Mouse (Mus musculus) forebrain, embryonic 16.5 days (tissue): Measurements from ENCODE around the gene Fam129b. TPM values are rescaled to one million over a fixed set of nuclear protein-coding genes. Genes with fewer than 3 reads are reported as not detected.
"Not testable (repeated sequence)": the region's sequence is repeated elsewhere in the genome, so short reads cannot be mapped to it uniquely, and the experiment has no call there.

Source experiments
- ATAC-seq: fragments of 200-750 bp; cut with Nextera tagmentation; 2 replicates; pipeline ENCODE4 v1.8.0; 2017; ENCODE audit warnings: mild to moderate bottlenecking, moderate library complexity
- H3K27ac ChIP-seq: fragments of 300-500 bp; sonication (generic); 2 replicates; pipeline ENCODE4 v1.5.1; 2014; ENCODE audit warnings: low read length, control low read depth
- H3K27me3 ChIP-seq: fragments of 300-500 bp; sonication (generic); replicated peaks from 2 replicates; pipeline ENCODE4 v1.6.1; 2014; ENCODE audit warnings: low read length; ENCODE audit not compliant: control insufficient read depth, insufficient read depth
- H3K36me3 ChIP-seq: fragments of 300-500 bp; sonication (generic); 2 replicates; pipeline ENCODE4 v1.6.1; 2014; ENCODE audit not compliant: control insufficient read depth, insufficient read depth
- H3K4me1 ChIP-seq: fragments of 300-500 bp; sonication (generic); replicated peaks from 2 replicates; pipeline ENCODE4 v1.6.1; 2014; ENCODE audit warnings: low read length; ENCODE audit not compliant: control insufficient read depth, insufficient read depth
- H3K4me2 ChIP-seq: fragments of 300-500 bp; sonication (generic); 2 replicates; pipeline ENCODE4 v1.6.1; 2014; ENCODE audit warnings: mild to moderate bottlenecking, low read length, control low read depth
- H3K4me3 ChIP-seq: fragments of 300-500 bp; sonication (generic); replicated peaks from 2 replicates; pipeline ENCODE4 v1.5.1; 2014; ENCODE audit warnings: mild to moderate bottlenecking, low read length, control low read depth
- H3K9ac ChIP-seq: fragments of 300-500 bp; sonication (generic); replicated peaks from 2 replicates; pipeline ENCODE4 v1.6.1; 2014; ENCODE audit warnings: low read depth, low read length, control low read depth
- H3K9me3 ChIP-seq: fragments of 300-500 bp; sonication (generic); 2 replicates; pipeline ENCODE4 v1.6.1; 2016; ENCODE audit warnings: low read length; ENCODE audit not compliant: control insufficient read depth
- WGBS: fragments of 180-500 bp; shearing (Covaris S2); extraction: QIAGEN DNeasy Blood & Tissue Kit; methylation state at CpG from one replicate; pipeline ENCODE4 v1.1.7; 2014; 5-methylcytosine and 5-hydroxymethylcytosine counted together
- polyA plus RNA-seq: library from polyadenylated mRNA; unstranded; fragments of >200 nt; fragmentation: Nextera tagmentation; extraction: Ambion mirVana; gene quantifications from 2 replicates; pipeline ENCODE4 v1.2.1, GENCODE M21; 2015

The Fam129b gene
- polyA plus RNA-seq, 1 experiment from 2014 or later, result 36.4 TPM

GRCm38 (mm10) chr2:32846101-32846804 lies 29.7 kb upstream of the Fam129b start:
- under 1% methylated on average over 32 of the region's 33 CpGs for WGBS
- peak overlapping the region; percentile 89 for H3K9ac ChIP-seq

GRCm38 (mm10) chr2:32846805-32847467 lies 29.0 kb upstream of the Fam129b start, which contains the start of gene Stxbp1:
Stxbp1 (minus strand) TSS chr2:32847245.
- Histone ChIP-seq H3K27ac (peak within 1 kb of the TSS; percentile 93), H3K9ac (peak within 1 kb of the TSS; percentile 89), H3K4me1 (peaks cover 14% of the 10 kb centered on the region), H3K27me3 (peaks cover 3% of the 10 kb centered on the region), H3K4me3 (peak within 1 kb of the TSS; percentile 93), H3K36me3 (no peaks in the 10 kb centered on the region), H3K4me2 (peak within 1 kb of the TSS; percentile 58), H3K9me3 (no peaks in the 10 kb centered on the region)
- WGBS, result under 1% methylated on average over 67 of the region's 78 CpGs
- ATAC-seq, result peak; percentile 95

More at GRCm38 (mm10) chr2:32846101-32846804, 29.7 kb upstream of the Fam129b start:
- Histone ChIP-seq H3K36me3 (no peaks in the 10 kb centered on the region), H3K27me3 (peaks cover under 1% of the 10 kb centered on the region; the same call in 1 of the 2 replicates), H3K9me3 (no peaks in the 10 kb centered on the region), H3K4me1 (peaks cover 14% of the 10 kb centered on the region), H3K27ac (peak overlapping the region; percentile 93), H3K4me2 (peak overlapping the region; percentile 58), H3K4me3 (peak overlapping the region; percentile 93)
- ATAC-seq, result peak; percentile 65

- WGBS, result 42% methylated on average over 6 of the region's 6 CpGs
- ATAC-seq, result peak; percentile 41; the same call in 1 of the 2 replicates
Observed at GRCm38 (mm10) chr2:32847468-32847821, 28.5 kb upstream of the Fam129b start.

GRCm38 (mm10) chr2:32852156-32852555 lies 23.8 kb upstream of the Fam129b start:
- Histone ChIP-seq H3K27ac (no peak overlapping the region), H3K4me3 (no peak overlapping the region), H3K27me3 (peaks cover 3% of the 10 kb centered on the region), H3K9ac (0 out of 2 replicates have a peak overlapping the region, but pooled peaks have one; percentile 5), H3K4me1 (peaks cover 10% of the 10 kb centered on the region), H3K4me2 (peak overlapping the region; percentile 32), H3K36me3 (no peaks in the 10 kb centered on the region), H3K9me3 (no peaks in the 10 kb centered on the region)
- WGBS, result under 1% methylated on average over 20 of the region's 20 CpGs
- no peak for ATAC-seq

More at GRCm38 (mm10) chr2:32847468-32847821, 28.5 kb upstream of the Fam129b start:
- Histone ChIP-seq H3K36me3 (no peaks in the 10 kb centered on the region), H3K27me3 (peaks cover 3% of the 10 kb centered on the region), H3K9me3 (no peaks in the 10 kb centered on the region), H3K4me1 (peaks cover 19% of the 10 kb centered on the region), H3K4me2 (peak overlapping the region; percentile 53), H3K9ac (peak overlapping the region; percentile 26; the same call in 1 of the 2 replicates), H3K4me3 (peak overlapping the region; percentile 93), H3K27ac (peak overlapping the region; percentile 30; the same call in 1 of the 2 replicates)

GRCm38 (mm10) chr2:32853716-32854115 lies 22.2 kb upstream of the Fam129b start:
- H3K9me3 ChIP-seq, H3K4me3 ChIP-seq, H3K27ac ChIP-seq, H3K9ac ChIP-seq, H3K4me1 ChIP-seq, H3K36me3 ChIP-seq, H3K27me3 ChIP-seq, H3K4me2 ChIP-seq, ATAC-seq: not testable (repeated sequence)
- WGBS, result 64% methylated on average over 4 of the region's 4 CpGs

GRCm38 (mm10) chr2:32854206-32854605 lies 21.7 kb upstream of the Fam129b start:
- no peak overlapping the region for H3K4me3 ChIP-seq
- H3K27ac ChIP-seq, result no peak overlapping the region
- H3K4me2 ChIP-seq, result no peak overlapping the region
- WGBS, result 4% methylated on average over 8 of the region's 8 CpGs
- H3K27me3 ChIP-seq, result peaks cover 3% of the 10 kb centered on the region
- H3K9ac ChIP-seq, result no peak overlapping the region
- no peaks in the 10 kb centered on the region for H3K36me3 ChIP-seq
- no peaks in the 10 kb centered on the region for H3K9me3 ChIP-seq
- H3K4me1 ChIP-seq, result peaks cover 7% of the 10 kb centered on the region
- ATAC-seq, result peak; percentile 80

GRCm38 (mm10) chr2:32855046-32855785 lies 20.7 kb upstream of the Fam129b start:
- no peak for ATAC-seq
- Histone ChIP-seq H3K27ac (no peak overlapping the region), H3K9ac (no peak overlapping the region), H3K36me3 (no peaks in the 10 kb centered on the region), H3K9me3 (no peaks in the 10 kb centered on the region), H3K27me3 (peaks cover 3% of the 10 kb centered on the region), H3K4me1 (peaks cover 7% of the 10 kb centered on the region), H3K4me3 (no peak overlapping the region), H3K4me2 (no peak overlapping the region)
- 60% methylated on average over 7 of the region's 7 CpGs for WGBS

- WGBS, result 46% methylated on average over 5 of the region's 5 CpGs
- H3K4me1 ChIP-seq, result peaks cover 7% of the 10 kb centered on the region
- no peak overlapping the region for H3K4me3 ChIP-seq
- no peak overlapping the region for H3K27ac ChIP-seq
- H3K27me3 ChIP-seq, result peaks cover 3% of the 10 kb centered on the region
- no peaks in the 10 kb centered on the region for H3K36me3 ChIP-seq
- H3K4me2 ChIP-seq, result no peak overlapping the region
- no peak for ATAC-seq
- H3K9me3 ChIP-seq, result no peaks in the 10 kb centered on the region
- no peak overlapping the region for H3K9ac ChIP-seq
Observed at GRCm38 (mm10) chr2:32855790-32856465, 20.0 kb upstream of the Fam129b start.
